Mouse (Mus musculus) ovary, postnatal 10 days (tissue): Measurements from ENCODE around the gene B3galt6.

Source experiments
- DNase-seq: peaks from one replicate; pipeline ENCODE4 v3.0.0; 2022; ENCODE audit warnings: low spot score

The B3galt6 gene

DNA sequence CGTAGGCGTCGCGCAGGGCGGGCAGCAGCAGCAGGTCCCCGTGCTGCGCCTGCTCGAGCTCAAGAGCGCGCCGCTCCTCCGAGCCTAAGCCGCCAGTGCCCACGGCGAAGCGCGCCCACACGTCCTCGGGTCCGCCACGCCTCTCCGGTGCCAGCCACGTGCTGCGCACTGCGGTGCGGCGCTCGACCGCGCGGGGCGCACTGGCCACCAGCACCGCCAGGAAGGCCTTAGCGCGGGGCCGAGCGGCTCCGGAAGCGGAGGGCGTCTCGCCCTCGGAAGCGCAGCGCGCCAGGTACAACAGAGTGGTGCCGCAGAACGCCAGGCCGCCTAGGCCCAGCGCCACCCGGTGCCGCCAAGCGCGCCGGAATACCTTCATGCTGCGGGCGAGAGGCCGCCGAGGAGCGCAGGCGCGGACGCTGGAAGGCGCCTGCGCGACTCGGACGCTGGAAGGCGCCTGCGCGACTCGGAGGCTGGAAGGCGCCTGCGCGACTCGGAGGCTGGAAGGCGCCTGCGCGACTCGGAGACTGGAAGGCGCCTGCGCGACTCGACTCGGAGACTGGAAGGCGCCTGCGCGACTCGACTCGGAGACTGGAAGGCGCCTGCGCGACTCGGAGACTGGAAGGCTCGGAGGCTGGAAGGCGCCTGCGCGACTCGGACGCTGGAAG is at the start of gene B3galt6, which contains the start of gene Sdf4:
Gene B3galt6 (minus strand): TSS at position 409 of the 665 bp plus-strand sequence.
Gene Sdf4 (plus strand): TSS at position 632 of the 665 bp plus-strand sequence.
- DNase-seq: peak; percentile 72

DNA sequence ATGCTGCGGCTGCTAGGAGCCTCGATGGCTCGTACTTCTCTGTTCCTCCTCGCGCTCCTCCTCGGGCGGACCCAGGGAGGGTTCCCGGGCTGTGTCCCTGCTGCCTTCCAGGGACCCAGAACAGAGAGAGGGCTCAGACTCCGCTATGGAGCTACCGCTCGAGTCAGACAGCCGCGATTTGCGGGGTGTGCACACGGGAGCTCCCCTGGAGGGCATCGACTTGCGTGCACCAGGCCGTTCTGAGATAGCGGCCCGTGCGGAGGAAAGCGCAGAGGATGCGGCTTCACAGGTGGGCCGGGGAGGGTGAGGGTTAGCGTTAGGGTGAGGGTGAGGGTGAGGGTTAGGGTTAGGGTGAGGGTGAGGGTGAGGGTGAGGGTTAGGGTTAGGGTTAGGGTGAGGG is 42.5 kb upstream of the B3galt6 start:
- no peak for DNase-seq

DNA sequence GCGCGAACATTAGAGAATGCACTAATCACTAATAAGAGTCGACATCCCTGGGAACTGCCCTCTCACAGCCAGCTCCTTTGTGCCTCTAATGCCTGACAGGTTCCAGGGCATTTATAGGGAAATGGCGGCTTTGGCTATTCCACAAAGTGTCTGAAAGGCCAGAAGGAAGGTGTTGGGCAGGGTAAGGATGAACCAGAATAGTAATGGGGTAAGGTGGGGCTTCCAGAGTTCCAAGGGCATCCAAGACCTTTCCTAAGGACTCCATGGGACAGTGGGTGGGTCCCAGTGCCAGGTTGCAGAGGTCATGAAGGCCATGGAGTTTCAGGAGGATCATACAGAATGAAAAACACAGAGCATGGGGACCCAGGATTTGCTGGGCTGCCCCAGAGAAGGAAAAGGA is 41.9 kb upstream of the B3galt6 start:
- no peak for DNase-seq

DNA sequence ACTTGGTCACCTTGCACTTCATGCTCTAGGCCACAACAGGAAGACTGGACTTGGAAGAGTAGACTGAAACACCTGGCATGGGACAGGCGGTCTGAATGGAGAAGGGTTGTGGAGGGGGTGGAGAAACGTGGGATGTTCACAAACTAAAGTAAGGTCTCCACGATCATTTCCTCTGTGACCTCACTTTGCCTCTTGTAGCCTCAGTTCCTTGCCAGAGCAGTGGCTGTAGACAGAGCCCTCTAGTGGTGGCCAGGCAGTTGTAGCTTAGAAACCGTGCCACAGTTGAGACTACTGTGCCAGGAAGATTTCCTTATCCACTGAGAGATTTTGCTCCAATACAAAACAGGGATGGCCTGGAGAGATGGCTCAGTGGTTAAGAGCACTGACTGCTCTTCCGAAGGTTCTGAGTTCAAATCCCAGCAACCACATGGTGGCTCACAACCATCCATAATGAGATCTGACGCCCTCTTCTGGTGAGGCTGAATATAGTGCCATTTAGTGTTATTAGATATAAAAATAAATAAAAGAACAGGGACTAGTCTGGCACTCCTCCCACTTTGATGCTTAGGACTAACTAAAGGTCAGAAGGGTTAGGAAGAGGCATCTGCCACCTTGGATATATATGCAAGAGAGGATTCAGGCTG is 41.1 kb upstream of the B3galt6 start:
- no peak for DNase-seq

DNA sequence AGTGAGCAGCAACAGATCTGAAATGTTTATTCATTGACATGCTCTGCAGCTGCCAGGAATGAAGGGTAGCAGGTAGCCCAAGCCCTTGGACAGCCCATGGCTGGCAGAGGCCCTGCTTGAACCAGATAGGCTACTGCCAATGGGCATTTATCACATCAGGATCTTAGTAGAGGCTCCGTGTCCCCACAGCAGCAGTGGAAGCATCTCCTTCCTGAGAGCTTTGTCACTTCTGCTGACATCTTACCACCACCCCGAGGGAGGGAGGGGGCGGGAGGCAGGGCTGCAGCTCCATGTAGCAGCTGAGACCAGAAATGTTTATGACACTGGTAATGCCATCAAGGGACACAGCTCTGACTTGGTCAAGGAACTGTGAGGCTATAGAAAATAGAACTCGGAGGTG is 40.4 kb upstream of the B3galt6 start:
- no peak for DNase-seq

DNA sequence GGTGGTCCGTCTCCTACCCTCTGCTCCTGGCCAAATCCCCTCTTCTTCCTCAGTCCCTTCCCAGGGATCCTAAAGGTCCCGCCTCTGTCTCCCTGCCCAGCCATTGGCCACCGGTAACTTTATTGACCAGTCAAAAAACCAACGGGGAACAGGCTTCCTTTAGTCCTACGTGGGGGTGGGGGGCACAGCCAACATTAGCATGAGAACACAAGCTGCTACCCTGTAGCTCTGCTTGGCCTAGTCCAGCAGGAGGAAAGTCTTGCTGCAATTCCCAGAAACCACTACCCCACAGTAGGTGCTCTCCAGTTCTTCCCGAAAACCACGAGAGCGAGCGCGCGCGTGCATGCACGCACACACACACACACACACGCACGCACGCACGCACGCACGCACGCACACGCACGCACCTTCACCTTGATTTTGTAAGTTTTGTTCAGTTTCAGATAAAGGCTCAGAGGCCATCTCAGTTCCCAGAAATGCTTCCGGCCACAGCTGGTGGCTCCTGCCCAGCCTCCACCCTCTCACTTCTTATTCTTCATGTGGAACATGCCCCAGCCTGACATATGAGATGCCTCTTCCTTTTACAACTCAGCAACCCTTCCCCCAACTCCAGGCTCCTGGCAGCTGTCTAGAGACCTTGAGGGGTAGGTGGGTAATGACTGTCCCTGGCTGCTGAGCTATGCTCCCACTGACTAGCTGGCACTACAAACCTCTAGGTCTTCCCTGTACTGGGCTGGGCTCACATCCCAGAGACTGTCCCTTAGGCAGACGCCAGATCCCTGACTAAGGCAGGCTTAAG is 39.3 kb upstream of the B3galt6 start:
- peak; percentile 64 for DNase-seq

DNA sequence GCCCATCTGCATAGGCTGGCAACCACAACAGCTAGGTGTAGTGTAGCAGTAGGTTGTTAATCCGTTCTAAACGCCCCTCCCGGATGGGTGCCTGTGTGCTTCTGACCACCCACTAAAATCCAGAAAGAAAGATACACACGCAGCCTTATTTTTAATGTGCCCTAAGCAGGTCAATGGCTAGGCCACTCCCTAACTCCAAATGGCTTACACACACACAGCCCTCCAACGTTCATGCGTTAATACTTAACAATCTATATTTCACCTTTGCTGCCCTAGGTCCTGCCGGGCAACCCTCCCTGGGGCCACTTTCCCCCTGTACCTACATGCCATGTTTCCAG is 38.8 kb upstream of the B3galt6 start:
- no peak for DNase-seq

DNA sequence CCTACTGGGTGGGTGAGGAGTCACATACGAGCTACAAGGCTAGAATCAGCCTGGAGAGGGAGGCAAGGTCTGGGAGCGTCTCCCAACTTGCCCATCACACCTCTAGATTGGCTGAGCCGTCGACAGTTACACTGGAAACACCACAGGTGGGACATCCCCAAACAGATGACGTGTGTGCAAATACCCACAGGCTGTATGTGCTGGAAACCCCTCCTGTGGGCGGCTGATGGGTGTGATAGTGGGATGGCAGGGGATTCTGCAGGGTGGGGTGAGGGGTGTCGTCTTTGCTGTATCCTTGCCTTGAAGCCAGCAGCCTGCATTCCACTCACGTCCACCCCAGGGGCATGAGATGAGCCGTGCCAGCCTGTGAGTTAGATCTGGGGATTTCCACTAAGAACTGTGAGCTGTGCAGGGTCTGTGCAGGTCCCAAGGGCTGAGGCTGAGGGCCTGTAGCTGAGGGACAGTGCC is 38.2 kb upstream of the B3galt6 start:
- no peak for DNase-seq

DNA sequence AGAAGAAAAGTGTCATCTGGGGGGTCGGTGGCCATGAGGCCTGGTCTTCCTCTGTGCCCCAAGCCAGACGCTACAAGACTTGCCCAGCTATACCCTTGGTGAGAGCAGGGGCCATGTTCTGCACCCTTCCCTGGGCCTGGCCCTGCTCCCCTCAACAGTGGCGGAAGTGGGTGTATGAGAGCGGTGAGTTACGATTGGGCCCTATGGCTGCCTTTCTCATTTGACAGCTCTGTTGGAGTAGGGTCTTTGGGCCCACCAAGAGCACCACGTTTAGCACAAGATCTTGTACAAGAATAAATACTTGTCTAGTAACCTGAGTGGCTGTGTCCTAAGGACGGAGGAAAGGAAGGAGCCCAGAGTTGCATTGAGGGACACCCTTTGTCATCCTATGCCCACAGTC is 36.1 kb upstream of the B3galt6 start:
- DNase-seq: no peak

DNA sequence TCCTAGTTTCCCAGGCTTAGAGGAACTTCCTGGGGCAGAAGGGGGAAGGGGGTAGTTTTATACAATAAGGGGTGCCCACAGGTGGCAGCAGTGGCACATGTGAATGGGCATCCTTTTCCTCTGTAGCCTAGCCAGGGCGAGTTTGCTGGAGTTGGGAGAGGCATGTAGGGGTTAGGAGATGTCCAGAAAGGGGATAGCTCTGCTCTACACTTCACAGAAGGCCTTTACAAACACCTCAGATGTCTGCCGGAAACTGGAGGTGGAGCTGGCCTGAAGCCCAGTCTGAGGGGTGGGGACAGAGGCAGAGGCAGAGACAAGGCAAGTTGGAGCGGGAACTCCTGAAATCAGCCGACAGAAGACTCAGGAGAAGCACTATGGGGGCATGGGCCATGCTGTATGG is 33.6 kb upstream of the B3galt6 start, which contains the start of gene Tnfrsf18:
Gene Tnfrsf18 (plus strand): TSS at position 152 of the 400 bp plus-strand sequence.
- no peak for DNase-seq

DNA sequence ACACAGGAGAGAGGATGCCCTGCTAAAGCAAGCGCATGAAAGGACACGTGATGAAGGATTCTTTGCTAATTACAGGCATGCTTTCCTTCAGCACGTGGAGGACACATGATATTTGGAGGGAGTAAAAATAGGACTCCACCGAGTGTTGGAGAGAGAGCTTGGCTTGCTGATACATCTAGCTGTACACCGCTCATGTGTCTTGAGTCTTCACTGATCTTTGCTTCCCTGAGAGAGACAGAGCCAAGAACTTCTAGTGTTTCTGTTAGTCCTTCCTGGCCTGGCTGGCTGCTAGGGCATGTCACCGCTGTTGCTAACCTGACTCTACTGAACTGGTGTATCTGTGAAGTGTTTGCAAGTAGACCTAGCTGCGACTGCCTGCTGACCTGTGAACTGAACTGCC is 31.7 kb upstream of the B3galt6 start:
- DNase-seq: no peak

DNA sequence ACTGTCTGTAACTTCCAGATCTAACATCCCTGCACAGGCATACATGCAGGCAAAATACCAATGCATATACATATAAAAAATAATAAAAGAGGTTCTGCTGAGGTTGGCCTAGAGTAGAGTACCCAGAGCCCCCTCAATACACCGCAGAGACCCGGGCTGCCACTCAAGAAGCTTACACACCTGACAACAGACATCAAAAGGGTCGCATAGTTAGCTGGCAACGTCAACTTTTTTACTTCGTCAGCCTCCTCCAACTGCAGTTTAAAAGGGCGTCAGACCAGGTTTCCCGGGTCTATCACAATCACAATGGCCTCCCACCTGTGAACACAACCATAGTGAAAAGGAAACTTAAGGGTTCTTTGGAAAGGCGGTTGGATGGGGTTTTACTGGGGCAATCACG is 31.1 kb upstream of the B3galt6 start:
- no peak for DNase-seq

DNA sequence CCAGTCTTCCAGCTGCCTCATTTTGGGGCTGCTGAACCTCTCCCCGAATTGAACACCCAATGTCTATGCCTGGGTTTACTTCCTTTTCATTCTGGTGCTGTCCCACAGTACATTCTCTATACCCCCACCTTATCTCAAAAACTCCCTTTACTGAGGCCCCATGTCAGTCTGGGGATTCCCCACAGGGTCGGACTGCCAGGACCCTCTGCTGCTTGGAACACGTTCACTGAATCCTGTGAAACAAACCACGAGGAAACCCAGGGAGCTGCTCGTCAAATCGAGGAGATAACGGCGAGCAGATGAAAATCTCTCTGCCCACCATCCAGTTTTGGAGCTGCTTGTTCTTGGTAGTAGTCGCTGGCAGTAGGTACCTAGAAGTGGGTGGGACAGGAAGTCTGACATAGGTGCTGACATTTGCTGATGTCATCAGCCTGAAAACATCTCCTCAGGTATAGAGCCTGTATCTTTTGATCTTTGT is 29.5 kb upstream of the B3galt6 start:
- DNase-seq: no peak

DNA sequence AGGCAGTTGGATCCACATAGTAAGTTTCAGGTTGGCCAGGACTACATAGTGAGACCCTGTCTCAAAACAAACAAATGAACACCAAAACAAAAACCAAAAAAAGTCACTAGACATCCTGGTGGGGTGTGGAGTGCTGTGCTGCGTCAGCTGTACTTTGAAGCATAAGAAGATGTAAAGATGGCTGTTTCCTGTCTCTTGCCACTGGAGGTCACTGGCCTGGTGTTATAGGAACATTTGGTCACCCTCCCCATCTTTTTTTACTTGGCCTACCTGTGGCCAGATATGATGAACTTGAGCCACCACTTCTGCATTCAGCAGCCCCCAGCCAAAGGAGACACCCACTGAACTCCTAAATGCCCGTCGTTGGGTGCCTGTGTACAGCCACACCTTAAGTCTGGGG is 28.9 kb upstream of the B3galt6 start:
- DNase-seq: no peak

DNA sequence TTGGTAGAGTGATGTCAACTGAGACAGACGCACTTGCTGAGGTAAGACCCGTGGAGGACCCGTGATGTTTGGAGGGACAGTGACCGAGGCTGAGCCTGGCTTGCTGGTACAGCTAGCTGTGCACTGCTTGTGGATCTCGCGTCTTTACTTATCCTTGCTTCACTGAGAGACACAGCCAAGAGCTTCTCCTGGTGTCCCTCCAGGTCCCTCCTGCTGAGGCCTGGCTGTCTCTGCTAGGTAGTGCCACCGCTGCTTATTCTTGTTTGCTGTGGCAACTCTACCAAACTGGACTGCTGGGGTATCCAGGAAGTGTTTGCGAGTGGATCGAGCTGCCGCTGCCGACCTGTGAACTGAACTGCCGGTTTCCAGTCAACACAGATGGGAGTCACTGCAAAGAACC is 27.3 kb upstream of the B3galt6 start:
- DNase-seq: no peak

DNA sequence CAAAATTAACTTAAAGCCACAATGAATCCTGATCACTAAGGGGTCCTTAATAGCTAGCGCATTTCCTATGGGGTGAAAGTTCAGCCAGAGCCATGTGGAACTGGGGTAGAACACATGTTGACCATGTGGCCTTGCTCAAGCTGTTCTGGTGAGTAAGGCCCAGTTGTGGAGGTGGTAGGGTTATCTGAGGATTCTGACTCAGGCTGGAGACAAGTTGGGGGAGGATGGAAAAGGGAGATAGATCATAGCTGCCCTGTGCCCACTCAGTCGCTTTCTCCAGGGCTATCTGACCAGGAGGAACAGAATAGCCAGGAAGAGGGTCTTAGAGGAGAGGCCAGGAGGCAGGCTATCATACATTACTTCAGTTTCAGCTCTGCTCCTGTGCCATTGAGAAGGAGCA is 22.0 kb upstream of the B3galt6 start:
- no peak for DNase-seq

DNA sequence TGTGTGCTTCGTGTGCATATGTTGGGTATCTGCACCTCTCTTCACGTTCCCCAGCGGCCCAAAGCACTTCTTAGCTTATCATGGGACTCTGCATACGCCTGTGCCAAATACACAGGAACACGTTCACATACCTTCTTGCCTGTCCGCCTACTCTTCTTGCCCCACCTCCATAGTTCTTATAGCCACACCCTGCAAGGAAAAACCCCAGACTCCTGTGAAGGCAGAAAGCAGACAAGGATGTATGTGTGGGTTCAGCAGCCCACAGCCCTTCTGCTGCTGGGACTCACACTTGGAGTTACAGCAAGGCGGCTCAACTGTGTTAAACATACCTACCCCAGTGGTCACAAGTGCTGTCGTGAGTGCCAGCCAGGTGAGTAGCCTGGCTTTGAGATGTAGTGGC is 21.2 kb upstream of the B3galt6 start, which contains the start of gene Tnfrsf4:
Gene Tnfrsf4 (plus strand): TSS at position 207 of the 400 bp plus-strand sequence.
- no peak for DNase-seq

DNA sequence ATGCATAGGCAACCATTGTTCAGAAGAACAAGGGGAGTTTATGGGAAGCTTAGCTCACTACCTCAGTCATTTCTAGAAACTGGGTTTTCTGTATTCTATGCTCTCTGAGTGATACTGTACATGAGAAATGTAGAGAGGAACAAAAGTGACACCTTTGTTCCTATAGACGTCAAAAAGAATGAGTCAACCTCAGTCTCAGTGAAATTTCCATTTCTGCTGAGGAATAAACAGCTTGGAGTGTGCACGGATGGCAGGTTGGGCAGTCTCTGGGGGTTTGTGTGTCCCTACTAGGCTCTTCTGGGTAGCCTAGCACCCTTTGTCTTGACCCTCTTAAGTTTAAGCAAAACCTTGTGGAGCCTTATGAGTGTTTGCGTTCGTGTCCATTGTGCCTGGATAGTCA is 15.9 kb upstream of the B3galt6 start:
- no peak for DNase-seq

DNA sequence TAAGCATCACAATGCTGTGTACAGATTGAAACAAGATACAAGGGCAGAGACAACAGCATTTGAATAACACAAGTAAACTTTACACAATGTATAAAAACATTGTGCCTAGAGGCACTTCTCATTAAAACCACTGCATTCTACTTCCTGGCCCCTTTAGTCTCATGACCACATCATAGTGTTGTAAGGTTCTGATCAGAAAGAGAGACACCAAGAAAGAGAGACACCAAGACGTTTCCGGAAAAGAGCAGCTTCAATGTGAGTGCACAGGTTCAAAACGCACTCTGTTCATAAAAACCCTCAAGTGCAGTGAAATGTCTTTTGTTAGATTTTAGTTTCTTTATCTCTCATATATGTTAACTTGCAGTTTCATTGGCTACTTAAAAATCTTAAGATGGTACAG is 11.7 kb upstream of the B3galt6 start:
- no peak for DNase-seq

DNA sequence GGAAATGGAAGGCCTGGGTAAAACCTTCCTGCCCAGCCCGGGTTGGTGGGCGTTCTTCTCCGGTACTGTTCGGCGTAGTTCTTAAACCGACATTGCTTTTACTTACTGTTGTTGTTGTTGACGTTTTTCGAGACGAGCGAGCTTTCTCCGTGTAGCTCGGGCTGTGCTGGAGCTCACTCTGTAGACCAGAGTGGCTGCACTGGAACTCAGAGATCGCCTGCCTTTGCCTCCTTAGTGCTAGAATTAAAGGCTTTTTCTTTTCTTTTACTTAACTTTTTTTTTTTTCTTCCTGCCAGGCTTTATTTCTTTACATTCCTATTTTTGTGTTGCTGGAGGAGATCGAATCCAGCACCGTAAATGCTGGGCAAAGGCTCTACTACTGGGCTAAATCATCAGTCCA is 1.2 kb upstream of the B3galt6 start:
- DNase-seq: no peak

DNA sequence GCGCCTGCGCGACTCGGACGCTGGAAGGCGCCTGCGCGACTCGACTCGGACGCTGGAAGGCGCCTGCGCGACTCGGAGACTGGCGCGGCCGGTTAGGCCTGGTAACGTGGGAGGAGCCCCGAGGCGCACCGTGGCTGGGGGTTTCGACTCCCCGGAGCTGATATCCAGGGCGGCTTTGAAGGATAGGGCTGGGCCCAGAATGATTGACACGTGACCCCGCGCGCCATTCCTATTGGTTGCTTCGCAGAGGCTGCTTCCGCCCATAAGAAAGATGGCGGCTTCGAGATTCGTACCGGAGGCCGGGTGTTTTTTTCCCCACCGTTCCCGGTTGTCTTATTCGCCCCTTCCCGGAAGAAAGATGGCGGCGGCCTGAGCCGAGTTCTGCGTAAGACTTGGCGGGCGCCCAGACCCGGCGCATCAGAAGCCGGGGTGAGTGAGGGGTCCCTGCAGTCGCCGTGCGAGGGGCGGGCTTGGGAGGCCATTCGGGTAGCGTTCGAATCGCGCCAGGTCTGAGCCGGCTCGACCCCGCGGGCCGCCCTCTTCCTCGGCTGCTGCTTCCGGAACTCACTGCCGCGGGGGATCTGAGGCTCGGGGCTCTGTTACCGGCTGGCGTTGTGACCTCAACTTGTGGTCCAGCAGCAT is 578 bp upstream of the B3galt6 start:
- peak; percentile 97 for DNase-seq

DNA sequence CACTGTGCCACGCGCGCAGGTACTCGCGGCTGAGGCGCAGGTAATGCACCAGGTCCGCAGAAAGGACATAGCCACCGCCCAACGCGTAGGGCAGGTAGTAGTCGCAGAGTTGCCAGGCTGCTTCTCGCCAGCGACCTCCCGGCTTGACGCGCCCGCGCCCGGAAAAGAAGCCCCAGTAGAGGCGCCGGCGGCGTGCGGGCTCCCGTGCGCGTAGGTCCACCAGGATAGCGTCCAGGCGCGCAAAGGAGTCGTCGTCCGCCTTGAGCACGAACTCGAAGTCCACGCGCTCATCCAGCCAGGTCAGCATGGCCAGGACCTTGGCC is 580 bp downstream of the B3galt6 start:
- DNase-seq: no peak
